8 mouse cellular contexts compared by ENCODE assay signal in the genomic region with DNA sequence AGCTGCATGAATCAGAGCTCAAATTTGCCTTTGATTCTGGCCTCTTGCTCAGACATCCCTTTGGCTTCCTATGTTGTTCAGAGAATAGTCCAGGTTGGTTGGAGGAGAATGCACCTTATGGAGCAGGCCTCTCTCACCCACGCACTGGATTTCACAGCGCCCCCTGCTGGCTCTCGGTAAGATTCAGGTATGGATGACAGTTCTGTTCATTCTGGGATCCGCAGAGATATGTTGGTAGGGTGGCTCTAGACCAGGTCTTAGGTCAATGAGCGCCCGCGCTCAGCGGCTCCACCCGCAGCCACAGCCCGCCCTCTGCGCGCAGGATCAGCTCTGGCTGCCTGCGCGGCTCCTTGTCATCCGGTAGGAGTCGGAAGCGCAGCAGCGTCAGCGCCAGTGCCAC. TPM values are rescaled to one million over a fixed set of nuclear protein-coding genes. Genes with fewer than 3 reads are reported as not detected.
DNase-seq lines count a peak whose midpoint lies in the region; ATAC-seq and TF ChIP-seq lines count a peak whose summit lies in the region.

No protein-coding gene starts in this region.

- peak; percentile 12 for DNase-seq in right cerebral cortex, adult 18-20 months
- DNase-seq in right cerebral cortex, postnatal 36 days (ENCODE audit: low spot score in 2 of 2), result no peak
- DNase-seq in cerebellum, adult 11-12 months, result peak; percentile 40
- DNase-seq in naive thymus-derived CD4-positive, alpha-beta T cell, adult 2 months (ENCODE audit: low read depth), result peak; percentile 74
- DNase-seq in thymus, adult 2 months, result peak; percentile 59

- H3K9ac ChIP-seq in forebrain, embryonic 16.5 days (replicated peaks; ENCODE audit: low read depth, low read length), result 0 out of 2 replicates have a peak overlapping the region, but pooled peaks have one; percentile 5
- peak overlapping the region; percentile 44 for H3K9ac ChIP-seq in intestine, embryonic 16.5 days (ENCODE audit: low read depth, low read length)
- no peak overlapping the region for H3K9ac ChIP-seq in liver, embryonic 12.5 days

- H3K36me3 ChIP-seq in forebrain, embryonic 16.5 days (ENCODE audit: control insufficient read depth, insufficient read depth), result no peaks in the 10 kb centered on the region
- no peaks in the 10 kb centered on the region for H3K36me3 ChIP-seq in intestine, embryonic 16.5 days (ENCODE audit: control insufficient read depth, insufficient read depth, low read length)
- H3K36me3 ChIP-seq in liver, embryonic 12.5 days, result no peaks in the 10 kb centered on the region
- no peaks in the 10 kb centered on the region for H3K36me3 ChIP-seq in thymus, adult 2 months (ENCODE audit: control insufficient read depth, insufficient read depth, low read length)

- no peak for ATAC-seq in forebrain, embryonic 16.5 days
- ATAC-seq in intestine, embryonic 16.5 days, result peak; percentile 89
- no peak for ATAC-seq in liver, embryonic 12.5 days

- H3K4me1 ChIP-seq in forebrain, embryonic 16.5 days (replicated peaks; ENCODE audit: control insufficient read depth, insufficient read depth, low read length), result no peaks in the 10 kb centered on the region
- no peaks in the 10 kb centered on the region for H3K4me1 ChIP-seq in intestine, embryonic 16.5 days (ENCODE audit: control insufficient read depth, insufficient read depth, low read length)
- no peaks in the 10 kb centered on the region for H3K4me1 ChIP-seq in liver, embryonic 12.5 days
- H3K4me1 ChIP-seq in thymus, adult 2 months (replicated peaks; ENCODE audit: control insufficient read depth, insufficient read depth, low read length), result no peaks in the 10 kb centered on the region

- no peak overlapping the region for H3K27ac ChIP-seq in forebrain, embryonic 16.5 days (ENCODE audit: low read length)
- no peak overlapping the region for H3K27ac ChIP-seq in intestine, embryonic 16.5 days (ENCODE audit: low read length)
- no peak overlapping the region for H3K27ac ChIP-seq in liver, embryonic 12.5 days
- no peak overlapping the region for H3K27ac ChIP-seq in thymus, adult 2 months (ENCODE audit: control insufficient read depth, insufficient read depth, low read length)

- H3K9me3 ChIP-seq in forebrain, embryonic 16.5 days (ENCODE audit: control insufficient read depth, low read length), result no peaks in the 10 kb centered on the region
- no peaks in the 10 kb centered on the region for H3K9me3 ChIP-seq in intestine, embryonic 16.5 days (ENCODE audit: control insufficient read depth, low read length)
- H3K9me3 ChIP-seq in liver, embryonic 12.5 days (replicated peaks), result no peaks in the 10 kb centered on the region

- peak overlapping the region; percentile 19; the same call in 1 of the 2 replicates for H3K4me3 ChIP-seq in forebrain, embryonic 16.5 days (replicated peaks; ENCODE audit: low read length)
- H3K4me3 ChIP-seq in intestine, embryonic 16.5 days (ENCODE audit: low read length), result peak overlapping the region; percentile 17; the same call in 1 of the 2 replicates
- no peak overlapping the region for H3K4me3 ChIP-seq in liver, embryonic 12.5 days
- H3K4me3 ChIP-seq in thymus, adult 2 months (ENCODE audit: control insufficient read depth, insufficient read depth, low read length), result no peak overlapping the region

- TF ChIP-seq CTCF in thymus, adult 2 months (IDR thresholded peaks at IDR 0.05; ENCODE audit: borderline replicate concordance, control insufficient read depth, extremely low read depth, insufficient read depth, low read length, poor library complexity), result peak; percentile 28; the same call in 1 of the 2 replicates

- whole genome bisulfite sequencing in forebrain, embryonic 16.5 days, result 12% methylated on average over 19 of the region's 19 CpGs
- WGBS in intestine, embryonic 16.5 days, result 8% methylated on average over 19 of the region's 19 CpGs
- WGBS in liver, embryonic 12.5 days (ENCODE audit: insufficient replicate concordance), result 13% methylated on average over 19 of the region's 19 CpGs
- 18% methylated on average over 19 of the region's 19 CpGs for WGBS in thymus, adult 2 months

- TF ChIP-seq POLR2A in thymus, adult 2 months (IDR thresholded peaks at IDR 0.05; ENCODE audit: control insufficient read depth, extremely low read depth, insufficient read depth, low read length, poor library complexity), result no peak

- peak overlapping the region; percentile 35 for H3K4me2 ChIP-seq in forebrain, embryonic 16.5 days (ENCODE audit: low read length)
- peak overlapping the region; percentile 42 for H3K4me2 ChIP-seq in intestine, embryonic 16.5 days (ENCODE audit: low read depth, low read length)
- peak overlapping the region; percentile 34; the same call in 1 of the 2 replicates for H3K4me2 ChIP-seq in liver, embryonic 12.5 days

- 0 out of 2 replicates have a peak, but pooled peaks cover 5% of the 10 kb centered on the region for H3K27me3 ChIP-seq in forebrain, embryonic 16.5 days (replicated peaks; ENCODE audit: control insufficient read depth, insufficient read depth, low read length)
- H3K27me3 ChIP-seq in intestine, embryonic 16.5 days (replicated peaks; ENCODE audit: control insufficient read depth, insufficient read depth, low read length), result no peaks in the 10 kb centered on the region
- peaks cover 18% of the 10 kb centered on the region for H3K27me3 ChIP-seq in liver, embryonic 12.5 days (replicated peaks)
- no peaks in the 10 kb centered on the region for H3K27me3 ChIP-seq in thymus, adult 2 months (ENCODE audit: control insufficient read depth, insufficient read depth, low read length)

RNA-seq across cellular contexts. Expression of a gene that starts 11.9 kb away (rescaled TPM):
- polyA plus RNA-seq in forebrain, embryonic 16.5 days (2015; fragmentation: Nextera tagmentation; extraction: Ambion mirVana), result 0.18 and 0.27 TPM in 2 replicates
- 4.7 and 5.0 TPM in 2 replicates for polyA plus RNA-seq in intestine, embryonic 16.5 days (2015; fragmentation: Nextera tagmentation; extraction: Ambion mirVana)
- polyA plus RNA-seq in liver, embryonic 12.5 days (2016; fragmentation: Nextera tagmentation; extraction: Ambion mirVana), result not detected in 2 replicates
- polyA plus RNA-seq in thymus, adult 2 months (2012; rRNA removed), result 0.23 and 1.6 TPM in 2 replicates

RNA-seq across cellular contexts. Expression of a gene that starts 13.8 kb away (rescaled TPM):
- 8.1 and 10.4 TPM in 2 replicates for polyA plus RNA-seq in forebrain, embryonic 16.5 days (2015; fragmentation: Nextera tagmentation; extraction: Ambion mirVana)
- 5.9 and 7.3 TPM in 2 replicates for polyA plus RNA-seq in intestine, embryonic 16.5 days (2015; fragmentation: Nextera tagmentation; extraction: Ambion mirVana)
- 1.8 and 2.8 TPM in 2 replicates for polyA plus RNA-seq in liver, embryonic 12.5 days (2016; fragmentation: Nextera tagmentation; extraction: Ambion mirVana)
- 0.34 and 0.37 TPM in 2 replicates for polyA plus RNA-seq in thymus, adult 2 months (2012; rRNA removed)

RNA-seq across cellular contexts. Expression of a gene that starts 42.0 kb away (rescaled TPM):
- 8.0 and 8.4 TPM in 2 replicates for polyA plus RNA-seq in forebrain, embryonic 16.5 days (2015; fragmentation: Nextera tagmentation; extraction: Ambion mirVana)
- polyA plus RNA-seq in intestine, embryonic 16.5 days (2015; fragmentation: Nextera tagmentation; extraction: Ambion mirVana), result 30.5 and 36.7 TPM in 2 replicates
- polyA plus RNA-seq in liver, embryonic 12.5 days (2016; fragmentation: Nextera tagmentation; extraction: Ambion mirVana), result 5.2 and 5.4 TPM in 2 replicates
- polyA plus RNA-seq in thymus, adult 2 months (2012; rRNA removed), result 38.7 and 39.0 TPM in 2 replicates

Comparison
In these comparisons a context has a peak if more than half of its experiments do, and no peak if none do; other contexts are left out.
1. DNase-seq: peak in right cerebral cortex, adult 18-20 months (single experiment), cerebellum, adult 11-12 months (single experiment), naive thymus-derived CD4-positive, alpha-beta T cell, adult 2 months (single experiment) and thymus, adult 2 months (single experiment); none in right cerebral cortex, postnatal 36 days (0 of 2).
2. H3K4me3 ChIP-seq: peak in forebrain, embryonic 16.5 days (single experiment) and intestine, embryonic 16.5 days (single experiment); none in liver, embryonic 12.5 days (single experiment) and thymus, adult 2 months (single experiment).
3. Peak in every context shown above with its lines, with median percentiles within 50 percentile points of each other: H3K4me2 ChIP-seq.